Mouse (Mus musculus): ENCODE data around the gene Sap30bp.

- TF ChIP-seq CTCF (IDR thresholded peaks at IDR 0.05; ENCODE audit: borderline replicate concordance, extremely low read depth, insufficient read depth, insufficient read length) (no peak), POLR2A (IDR thresholded peaks at IDR 0.05; ENCODE audit: borderline replicate concordance, extremely low read depth, insufficient read depth, insufficient read length, poor library complexity, severe bottlenecking) (no peak)
These were observed 45.1 kb upstream of the Sap30bp start for GRCm38 (mm10) chr11:115888020-115888419.
